Mouse (Mus musculus): ENCODE measurements around the gene Iqcf5.

Iqcf5 gene

DNA sequence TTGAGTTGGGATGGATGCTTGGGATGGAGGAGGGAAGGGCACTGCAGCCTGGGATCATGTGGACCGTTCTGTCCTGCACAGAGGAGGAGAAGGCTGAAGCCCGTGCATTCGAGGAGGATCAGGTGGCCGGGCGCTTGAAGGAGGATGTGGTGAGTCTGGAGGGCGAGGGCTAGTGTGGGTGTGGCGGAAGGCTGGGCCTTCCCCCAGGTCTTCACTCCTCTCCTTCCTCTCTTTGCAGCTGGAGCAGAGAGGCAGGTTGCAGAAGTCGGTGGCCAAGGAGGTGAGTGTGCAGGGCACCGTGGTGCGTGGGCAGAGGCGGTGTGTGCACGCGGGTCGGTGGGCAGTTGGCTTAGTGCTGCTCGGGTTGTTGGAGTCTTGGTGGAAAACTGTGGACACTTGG lies 33.3 kb upstream of the Iqcf5 start:
- peak in 1 of 2 experiments; percentile 25 for DNase-seq (ENCODE audit: low spot score in 2 of 2)

DNA sequence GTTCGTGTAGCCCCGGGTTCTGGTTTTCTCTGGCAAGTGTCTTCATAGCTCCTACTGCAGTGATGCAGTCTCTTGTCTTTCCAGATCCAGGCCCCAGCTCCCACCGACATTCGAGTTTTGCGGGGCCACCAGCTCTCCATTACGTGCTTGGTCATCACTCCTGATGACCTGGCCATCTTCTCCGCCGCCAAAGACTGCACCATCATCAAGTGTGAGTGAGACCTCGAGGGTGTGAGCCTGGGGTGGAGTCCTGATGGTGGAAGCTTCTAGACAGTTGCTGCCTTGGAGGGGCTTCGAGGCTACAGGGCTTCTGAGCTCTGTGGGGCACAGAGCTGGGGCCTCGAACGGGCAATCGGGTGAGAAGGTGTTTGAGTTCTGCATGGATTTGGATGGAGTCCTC lies 32.7 kb upstream of the Iqcf5 start:
- peak in 1 of 2 experiments; percentile 26 for DNase-seq (ENCODE audit: low spot score in 2 of 2)

DNA sequence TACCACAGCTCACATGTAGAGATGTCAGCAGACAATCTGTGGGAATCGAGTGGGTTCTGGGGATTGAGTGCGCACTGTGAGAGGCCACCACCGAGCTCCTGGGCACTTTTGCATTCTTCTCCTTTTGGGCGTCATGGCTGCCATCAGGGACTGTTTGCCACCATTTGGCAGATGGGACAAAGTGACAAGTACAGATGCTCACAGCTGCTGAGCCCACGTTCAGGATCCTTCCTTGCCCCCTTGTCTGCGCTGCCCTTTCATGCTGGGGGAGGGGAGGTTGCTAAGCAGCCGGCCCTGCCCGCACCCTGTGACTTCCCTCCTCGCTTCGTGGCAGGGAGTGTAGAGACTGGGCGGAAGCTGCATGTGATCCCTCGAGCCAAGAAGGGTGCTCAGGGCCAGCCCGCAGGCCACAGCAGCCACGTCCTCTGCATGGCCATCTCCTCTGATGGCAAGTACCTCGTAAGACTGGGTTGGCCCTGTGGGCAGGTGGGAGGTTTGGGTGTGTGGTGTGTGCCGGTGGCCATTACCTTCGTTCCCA lies 31.7 kb upstream of the Iqcf5 start:
- DNase-seq (ENCODE audit: low spot score in 2 of 2), result peak in 1 of 2 experiments; percentile 26

DNA sequence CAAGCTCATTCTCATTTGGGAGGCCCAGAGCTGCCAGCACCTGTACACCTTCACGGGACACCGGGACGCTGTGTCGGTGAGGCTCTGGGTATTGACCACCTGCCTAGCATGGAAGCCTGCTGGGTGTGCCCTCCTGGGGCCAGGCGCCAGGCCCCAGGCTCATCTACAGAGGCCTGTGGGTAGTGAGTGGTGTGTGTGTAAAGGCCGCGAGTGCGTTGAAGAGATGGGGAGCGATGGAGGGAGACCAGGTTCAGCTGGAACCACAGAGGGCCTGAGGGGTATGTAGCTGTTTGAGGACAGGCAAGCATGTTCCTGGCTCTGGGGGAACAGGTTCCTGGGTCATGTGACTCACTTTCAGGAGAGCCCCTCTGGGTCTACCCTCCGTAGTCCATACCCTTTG lies 31.2 kb upstream of the Iqcf5 start:
- peak in 1 of 2 experiments; percentile 16 for DNase-seq (ENCODE audit: low spot score in 2 of 2)

DNA sequence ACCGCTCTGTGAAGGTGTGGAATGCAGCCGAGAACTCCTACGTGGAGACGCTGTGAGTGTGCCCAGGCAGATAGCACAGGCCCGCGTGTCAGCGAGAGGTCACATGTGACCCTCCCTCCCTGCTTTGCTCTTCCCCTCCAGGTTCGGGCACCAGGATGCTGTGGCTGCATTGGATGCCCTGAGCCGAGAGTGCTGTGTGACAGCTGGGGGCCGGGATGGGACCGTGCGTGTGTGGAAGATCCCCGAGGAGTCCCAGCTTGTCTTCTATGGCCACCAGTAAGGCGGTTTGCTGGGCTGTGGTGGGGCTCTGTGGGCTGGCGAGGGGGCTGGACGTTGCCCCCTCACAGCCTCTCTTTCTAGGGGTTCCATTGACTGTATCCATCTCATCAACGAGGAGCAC lies 30.8 kb upstream of the Iqcf5 start:
- DNase-seq (ENCODE audit: low spot score in 2 of 2), result peak in 1 of 2 experiments; percentile 19

DNA sequence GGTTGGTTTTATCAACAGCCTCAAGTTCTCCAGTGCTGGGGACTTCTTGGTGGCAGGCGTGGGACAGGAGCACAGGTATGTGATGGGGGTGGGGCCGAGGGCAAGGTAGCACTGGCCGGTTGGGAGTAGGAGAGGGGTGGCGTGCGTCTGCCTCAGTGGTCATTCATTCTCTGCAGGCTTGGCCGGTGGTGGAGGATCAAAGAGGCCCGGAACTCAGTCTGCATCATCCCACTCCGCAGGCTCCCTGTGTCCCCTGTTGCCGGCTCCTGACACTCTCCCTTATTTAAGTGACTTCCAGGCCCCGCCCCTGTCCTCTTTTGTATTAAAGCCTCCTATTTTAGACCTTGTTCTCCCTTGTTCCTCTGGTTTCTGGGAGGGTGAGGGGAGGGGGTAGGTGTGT lies 29.3 kb upstream of the Iqcf5 start:
- DNase-seq (ENCODE audit: low spot score in 2 of 2), result peak in 1 of 2 experiments; percentile 24

DNA sequence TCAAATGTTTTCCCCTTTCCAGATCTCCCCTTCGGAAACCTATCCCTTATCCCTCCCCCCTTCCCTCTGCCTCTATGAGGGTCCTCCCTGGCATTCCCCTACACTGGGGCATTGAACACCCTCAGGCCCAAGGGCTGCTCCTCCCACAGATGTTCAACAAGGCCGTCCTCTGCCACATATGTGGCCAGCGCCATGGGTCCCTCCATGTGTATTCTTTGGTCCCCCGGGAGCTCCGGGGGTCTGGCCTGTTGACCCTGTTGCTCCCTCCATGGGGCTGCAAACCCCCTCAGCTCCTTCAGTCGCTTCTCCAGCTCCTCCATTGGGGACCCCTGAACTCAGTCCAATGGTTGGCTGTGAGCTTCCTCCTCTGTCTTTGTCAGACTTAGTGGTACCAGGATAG lies 26.8 kb upstream of the Iqcf5 start:
- peak in 1 of 2 experiments; percentile 14 for DNase-seq (ENCODE audit: low spot score in 2 of 2)

DNA sequence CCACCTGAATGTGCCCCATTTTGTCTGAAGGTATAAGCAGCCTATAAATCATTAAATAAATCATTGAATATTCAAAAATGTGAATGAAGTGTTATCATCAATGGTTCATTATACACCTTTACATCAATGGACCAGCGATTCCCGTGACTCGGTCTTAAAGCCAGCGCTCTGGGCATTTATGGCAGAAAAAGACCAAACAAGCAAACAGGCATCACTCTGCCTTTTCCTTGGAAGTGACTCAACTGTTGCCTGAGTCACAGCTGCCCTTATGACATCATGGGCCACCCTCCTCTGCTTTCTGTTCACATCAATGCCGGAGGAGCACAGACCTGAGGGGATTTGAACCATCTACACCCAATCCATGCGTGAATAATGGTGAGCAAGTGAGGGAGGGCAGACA lies 14.7 kb upstream of the Iqcf5 start, which contains the start of gene Iqcf1:
TSS of gene Iqcf1 (plus strand) at position 301 of the 400 bp plus-strand sequence.
- DNase-seq (ENCODE audit: low spot score in 2 of 2), result no peak

DNA sequence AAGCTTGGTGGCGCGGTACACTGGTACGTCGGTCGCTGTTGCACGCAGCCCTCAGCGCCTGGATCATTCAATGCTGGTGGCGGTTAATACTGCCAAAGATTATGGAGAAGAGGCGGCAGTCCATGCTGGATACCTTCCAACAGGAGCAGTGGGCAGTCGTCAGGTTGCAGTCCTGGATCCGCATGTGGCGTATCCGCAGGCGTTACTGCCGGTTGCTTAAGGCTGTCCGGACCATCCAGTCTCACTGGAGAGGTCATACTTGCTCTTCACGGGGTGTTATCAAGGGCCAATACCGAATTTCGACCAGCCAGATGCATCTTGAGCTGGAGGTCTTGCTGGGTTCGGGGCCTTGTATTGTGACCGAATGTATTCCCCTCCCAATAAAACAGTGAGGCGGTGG lies 12.5 kb upstream of the Iqcf5 start:
- DNase-seq (ENCODE audit: low spot score in 2 of 2), result no peak

DNA sequence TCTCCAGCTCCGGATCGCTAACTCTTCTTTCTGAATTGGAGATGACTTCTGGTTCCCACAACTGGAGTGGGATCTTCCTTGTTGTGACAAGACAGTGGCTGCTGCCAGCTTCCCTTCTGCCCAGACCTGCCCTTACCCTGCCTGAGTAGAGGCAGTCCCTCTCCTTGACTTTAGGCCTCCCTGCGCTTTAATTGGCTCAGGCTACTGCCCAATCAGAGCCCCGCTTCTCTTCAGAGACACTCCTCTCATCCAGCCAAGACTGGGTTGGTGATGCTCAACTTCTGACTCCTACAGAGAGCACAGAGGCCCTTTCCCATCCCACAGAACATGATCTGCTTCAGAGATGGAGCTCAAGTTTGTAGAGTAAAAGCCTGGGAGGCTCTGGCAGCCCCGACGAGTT lies 10.1 kb upstream of the Iqcf5 start:
- no peak for DNase-seq (ENCODE audit: low spot score in 2 of 2)

DNA sequence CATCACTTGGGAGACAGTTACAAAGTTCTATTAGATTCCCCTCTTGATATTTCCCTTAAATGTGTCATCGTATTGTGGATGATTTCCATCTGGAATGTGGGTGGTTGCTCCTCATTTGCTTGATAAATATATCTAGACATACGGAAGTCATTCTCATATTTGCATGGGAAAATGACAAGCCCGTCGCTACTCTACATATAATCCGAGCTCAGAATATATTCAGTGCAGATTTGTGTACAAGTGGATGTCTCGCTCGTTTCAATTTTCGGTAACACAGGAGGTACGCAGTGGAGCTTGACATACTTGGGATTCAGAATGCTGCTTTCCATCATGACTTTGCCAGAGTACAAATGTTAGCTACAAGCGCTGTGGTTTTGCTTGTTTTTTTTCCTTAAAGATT lies 5.0 kb upstream of the Iqcf5 start:
- DNase-seq (ENCODE audit: low spot score in 2 of 2), result peak in 1 of 2 experiments; percentile 47

DNA sequence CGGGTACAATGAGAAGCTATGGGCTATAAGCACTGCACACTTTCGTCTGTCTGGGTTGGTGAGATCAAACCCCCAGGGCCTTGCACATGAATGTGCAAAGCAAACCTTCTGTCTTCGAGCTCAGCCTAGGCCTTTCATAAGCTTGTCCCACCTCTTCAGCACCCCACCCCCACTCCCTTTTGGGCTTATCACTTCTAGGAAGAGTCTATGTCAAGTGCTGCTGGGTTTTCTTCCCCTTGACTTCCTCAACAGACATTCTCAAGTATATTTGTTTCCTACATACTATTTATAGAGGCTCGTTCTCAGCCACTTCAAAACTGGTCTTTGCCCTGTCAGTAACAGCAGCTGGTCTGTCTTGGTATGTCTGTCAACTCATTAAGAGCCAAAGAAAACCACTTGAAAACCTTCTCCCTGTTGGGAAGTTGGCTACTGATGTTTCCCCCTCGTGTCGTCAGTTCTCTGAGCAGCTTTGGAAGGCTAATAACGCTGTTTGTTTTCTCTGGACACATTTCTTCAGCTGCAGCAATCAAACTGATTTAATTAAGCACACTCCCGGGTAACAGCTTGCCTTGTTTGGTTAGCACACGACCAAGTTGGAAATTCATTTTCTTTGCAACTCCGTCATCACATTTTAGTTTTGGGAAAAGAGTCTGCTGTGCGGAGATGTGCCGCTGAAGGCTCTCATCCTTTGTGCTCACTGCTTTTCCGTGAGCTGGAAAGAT lies 1.5 kb upstream of the Iqcf5 start:
- peak in 1 of 2 experiments; percentile 39 for DNase-seq (ENCODE audit: low spot score in 2 of 2)

DNA sequence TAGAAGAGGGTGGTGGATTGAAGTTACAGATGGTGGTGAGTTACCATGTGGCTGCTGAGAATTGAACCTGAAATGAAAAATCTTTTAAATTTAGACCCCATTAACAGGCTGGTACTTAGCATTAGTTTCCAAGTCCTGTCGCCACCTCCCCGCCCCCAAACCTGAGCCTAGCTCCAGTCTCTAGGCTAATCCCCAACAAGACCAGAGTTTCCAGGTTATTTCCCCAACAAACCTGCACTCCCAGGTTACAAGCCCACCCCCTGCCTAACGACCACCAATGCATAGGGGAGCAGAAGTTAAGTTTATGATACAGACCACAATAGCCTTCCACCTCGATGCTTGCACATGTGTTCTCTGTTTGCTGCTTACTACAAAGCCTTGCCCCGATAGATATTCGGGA lies 807 bp upstream of the Iqcf5 start:
- no peak for DNase-seq (ENCODE audit: low spot score in 2 of 2)

DNA sequence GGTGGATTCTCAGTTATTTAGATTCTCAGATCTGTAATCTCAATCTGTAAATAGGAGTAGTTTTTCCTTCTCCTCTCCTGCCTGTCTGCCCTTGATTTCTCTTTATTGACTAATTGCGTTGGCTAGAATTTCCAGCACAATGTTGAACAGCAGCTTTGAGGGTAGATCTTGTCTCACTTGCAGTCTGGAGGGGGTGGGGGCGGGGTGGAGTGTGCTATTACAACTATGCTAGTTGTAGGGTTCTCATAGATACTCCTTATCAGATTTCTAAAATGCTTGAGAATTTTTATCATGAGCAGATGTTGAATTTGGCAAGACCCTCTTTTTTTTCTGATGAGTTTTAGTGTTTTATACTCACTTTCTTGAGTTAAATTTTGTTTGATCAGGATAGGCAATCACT lies 5.1 kb downstream of the Iqcf5 start:
- DNase-seq (ENCODE audit: low spot score in 2 of 2), result no peak

DNA sequence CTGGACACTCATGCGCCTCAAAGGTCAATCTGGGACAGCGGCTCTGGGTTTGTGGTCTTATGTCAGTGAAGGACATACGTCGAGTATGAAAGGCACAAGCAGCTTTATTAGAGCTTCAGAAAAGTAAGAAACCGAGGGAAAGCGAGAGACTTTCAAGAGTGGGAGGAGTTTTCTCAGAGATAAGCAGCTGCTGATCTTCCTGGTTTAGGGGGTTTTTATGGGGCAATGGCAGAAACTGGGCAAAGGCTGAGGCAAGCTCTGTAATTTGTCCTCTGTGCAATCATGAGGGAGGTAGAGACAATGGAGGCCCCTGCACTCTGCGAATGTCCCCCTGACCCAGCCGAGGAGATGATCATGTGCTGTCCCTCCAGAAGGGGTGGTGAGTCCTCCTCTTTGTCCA lies 5.5 kb downstream of the Iqcf5 start:
- DNase-seq (ENCODE audit: low spot score in 2 of 2), result no peak

DNA sequence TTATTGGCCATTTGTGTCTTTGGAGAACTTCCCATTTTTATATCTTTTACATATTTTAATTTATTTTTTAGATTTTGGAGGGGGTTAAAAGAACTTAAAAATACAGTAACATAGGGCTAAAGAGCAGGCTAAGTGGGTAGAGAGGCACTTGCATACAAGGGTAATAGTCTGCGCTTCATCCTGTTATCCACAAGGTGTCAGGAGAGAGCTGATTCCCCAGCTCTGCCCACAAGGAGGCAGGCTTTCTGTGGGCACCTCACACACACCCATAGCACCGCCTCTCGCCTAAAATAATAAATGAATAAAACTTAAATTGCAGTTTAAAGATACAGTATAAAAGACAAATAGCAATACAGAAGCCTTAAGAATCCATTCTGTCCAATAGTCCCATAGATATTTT lies 17.5 kb downstream of the Iqcf5 start:
- DNase-seq (ENCODE audit: low spot score in 2 of 2), result peak in 1 of 2 experiments; percentile 60

DNA sequence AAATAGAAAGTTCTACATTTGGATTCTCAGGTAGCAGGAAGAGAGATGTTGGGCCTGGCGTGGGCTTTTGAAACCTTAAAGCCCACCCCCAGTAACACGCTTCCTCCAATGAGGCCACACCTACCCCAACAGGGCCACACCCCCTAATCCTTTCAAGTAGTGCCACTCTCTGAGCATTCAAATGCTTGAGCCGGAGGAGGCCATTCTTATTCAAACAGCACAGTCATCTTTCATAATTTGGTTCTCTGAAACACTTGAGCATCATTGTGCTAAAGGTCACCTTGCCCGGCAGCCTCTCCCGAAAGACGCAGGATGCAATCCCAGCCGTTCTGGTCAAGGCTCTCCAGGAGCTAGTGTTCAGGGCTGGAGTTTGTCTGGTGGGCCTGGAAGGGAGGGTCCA lies 19.9 kb downstream of the Iqcf5 start:
- no peak for DNase-seq (ENCODE audit: low spot score in 2 of 2)

DNA sequence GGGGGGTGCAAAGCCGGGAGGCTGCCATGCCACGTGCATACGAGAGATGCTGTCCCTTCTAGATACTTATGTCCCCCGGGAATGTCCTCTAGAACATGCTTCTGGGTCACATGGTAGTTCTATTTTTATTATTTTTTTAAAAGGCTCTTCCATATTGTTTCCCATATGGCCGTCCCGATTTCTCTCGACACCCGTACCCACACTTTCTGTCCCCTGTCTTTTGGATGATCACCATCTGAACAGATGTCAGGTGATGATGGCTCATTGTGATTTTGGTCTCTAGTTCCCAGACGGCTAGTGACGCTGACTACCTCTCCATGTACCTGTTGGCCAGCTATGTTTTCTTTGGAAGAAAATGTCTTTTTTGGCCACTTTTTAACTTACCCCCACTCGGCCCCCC lies 20.6 kb downstream of the Iqcf5 start:
- peak in 1 of 2 experiments; percentile 61 for DNase-seq (ENCODE audit: low spot score in 2 of 2)

DNA sequence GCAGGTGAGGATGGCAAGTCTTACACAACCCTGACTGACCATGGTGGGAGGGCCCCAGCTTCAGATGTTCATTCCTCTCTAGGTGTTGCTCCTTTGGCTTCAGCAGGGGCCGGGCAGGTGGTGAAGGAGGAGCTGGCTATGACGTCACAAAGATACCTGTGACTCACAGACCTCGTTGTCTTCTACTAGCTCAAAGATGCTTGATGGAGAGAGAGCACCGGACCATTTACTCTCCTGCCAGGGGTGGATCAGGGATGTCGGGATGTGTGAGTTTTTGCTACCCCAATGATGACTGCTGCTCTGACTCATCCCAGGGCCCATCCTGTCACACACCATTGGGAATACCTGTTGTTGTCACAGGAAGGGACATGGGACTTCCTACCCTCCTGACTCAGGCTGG lies 47.2 kb downstream of the Iqcf5 start, which contains the start of gene Iqcf3:
TSS of gene Iqcf3 (minus strand) at position 101 of the 400 bp plus-strand sequence.
- DNase-seq (ENCODE audit: low spot score in 2 of 2), result no peak

DNA sequence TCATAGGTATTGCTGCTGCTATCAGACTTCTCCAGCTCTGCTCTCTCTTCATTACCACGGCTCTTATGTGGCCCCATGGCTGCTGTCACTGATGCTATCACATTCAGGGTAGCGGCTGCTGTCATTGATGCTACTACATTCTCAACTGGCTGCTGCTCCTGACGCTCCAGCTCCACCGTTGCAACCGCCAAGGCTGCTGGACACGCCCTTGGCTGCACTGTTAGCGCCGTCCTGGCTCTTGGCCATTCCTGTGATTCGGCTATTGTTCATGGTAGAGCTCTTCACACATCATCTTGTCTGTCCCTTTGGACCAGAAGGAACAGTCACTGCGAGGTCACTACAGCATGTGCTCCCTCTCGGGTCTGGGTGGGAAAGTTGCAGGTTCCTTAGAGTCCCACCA lies 47.9 kb downstream of the Iqcf5 start:
- no peak for DNase-seq (ENCODE audit: low spot score in 2 of 2)

DNA sequence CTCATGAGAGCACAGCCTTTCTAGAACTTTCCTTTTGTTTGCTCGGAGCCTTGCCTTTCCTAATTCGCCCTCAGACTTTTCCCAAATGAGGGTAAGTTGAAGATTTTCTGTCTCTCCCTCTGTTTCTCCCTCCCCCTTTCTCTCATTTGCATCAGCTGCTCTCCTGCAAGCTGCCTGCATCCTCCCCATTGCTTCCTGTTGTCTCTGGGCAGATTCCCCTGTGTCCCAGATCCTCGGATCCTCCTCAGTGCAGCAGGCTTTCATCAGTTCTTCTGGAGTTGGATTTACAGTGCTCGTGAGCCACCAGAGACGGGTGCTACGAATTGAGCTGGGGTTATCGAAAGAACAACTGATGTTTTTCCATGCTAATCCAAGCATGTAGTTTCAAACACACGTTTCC lies 49.7 kb downstream of the Iqcf5 start:
- no peak for DNase-seq (ENCODE audit: low spot score in 2 of 2)
